Mouse (Mus musculus) layer of hippocampus, postnatal 14 days (tissue): ENCODE measurements around the gene Gm12248. TPM values are rescaled to one million over a fixed set of nuclear protein-coding genes. Genes with fewer than 3 reads are reported as not detected.
A peak's percentile ranks its signal among the peaks of the same experiment; 100 is the strongest.

Experiments
- DNase-seq, 2 experiments: peaks; one replicate each; pipeline ENCODE4 v3.0.0; 2021 to 2022; ENCODE audit warnings: low spot score in 2 of 2, mixed read lengths in 1 of 2
- total RNA-seq, 2 experiments: library from RNA; stranded (reverse); gene quantifications; 2 replicates each; pipeline ENCODE4 v1.2.3; 2021

The Gm12248 gene
- total RNA-seq, 2 experiments from 2014 or later, result not detected

DNA sequence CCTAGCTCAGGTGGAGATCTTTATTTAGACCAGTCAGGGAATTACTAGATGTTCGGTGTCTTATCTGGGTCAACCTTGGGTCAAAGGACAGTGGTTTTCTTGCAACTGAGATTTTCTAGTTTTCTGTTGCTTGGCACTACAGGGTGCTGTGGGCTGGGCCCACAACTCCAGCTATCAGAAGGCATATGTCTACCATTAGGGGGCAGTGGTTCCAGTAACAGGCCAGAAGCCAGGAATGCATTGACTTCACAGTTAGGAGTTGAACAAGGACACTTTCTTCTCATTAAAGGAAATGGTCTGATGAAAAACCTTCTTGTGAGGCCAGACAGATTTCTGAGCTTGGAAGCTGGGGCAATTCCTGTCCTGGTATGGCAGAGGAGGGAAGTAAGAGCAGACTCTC is 53.9 kb downstream of the Gm12248 start:
- peak in 1 of 2 experiments; percentile 32 for DNase-seq

DNA sequence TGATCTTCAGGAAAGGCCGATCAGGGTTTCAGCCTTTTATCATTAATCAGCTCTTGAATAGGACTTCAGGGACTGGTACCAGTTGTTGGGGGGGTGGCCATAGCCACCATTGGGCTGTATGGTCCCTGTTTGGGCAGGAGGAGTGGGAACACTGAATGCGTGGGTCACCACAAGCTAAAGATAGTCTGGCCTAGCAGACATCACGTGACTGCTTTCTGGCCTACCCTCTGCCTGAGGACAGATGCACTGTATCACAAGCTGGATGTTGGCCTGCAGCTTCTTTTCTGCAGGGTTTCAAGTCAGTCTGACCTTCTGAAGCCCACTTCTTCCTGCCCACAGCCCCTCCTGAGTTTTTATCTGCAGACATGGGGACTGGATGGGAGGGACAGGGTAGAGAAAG is 59.3 kb downstream of the Gm12248 start:
- DNase-seq, result no peak

DNA sequence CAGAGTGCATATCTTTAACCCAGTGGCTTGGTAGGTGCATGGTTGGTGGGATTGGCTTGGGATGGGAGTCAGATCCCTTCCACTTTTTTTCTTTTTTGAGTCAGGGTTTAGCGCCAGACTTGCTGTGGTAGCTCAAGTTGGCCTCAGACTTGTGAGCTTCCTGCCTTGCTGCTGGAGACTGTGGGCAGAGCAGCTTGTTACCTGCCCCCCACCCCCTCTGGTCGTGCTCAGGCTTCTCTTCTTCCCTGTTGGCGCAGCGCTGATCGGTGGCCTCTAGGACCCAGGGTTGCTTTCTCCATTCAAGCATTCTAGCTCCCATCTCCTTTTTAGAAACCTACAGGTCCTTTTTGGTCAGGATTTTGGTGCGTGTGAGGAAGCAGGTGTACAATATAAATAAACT is 61.8 kb downstream of the Gm12248 start:
- DNase-seq, result no peak

DNA sequence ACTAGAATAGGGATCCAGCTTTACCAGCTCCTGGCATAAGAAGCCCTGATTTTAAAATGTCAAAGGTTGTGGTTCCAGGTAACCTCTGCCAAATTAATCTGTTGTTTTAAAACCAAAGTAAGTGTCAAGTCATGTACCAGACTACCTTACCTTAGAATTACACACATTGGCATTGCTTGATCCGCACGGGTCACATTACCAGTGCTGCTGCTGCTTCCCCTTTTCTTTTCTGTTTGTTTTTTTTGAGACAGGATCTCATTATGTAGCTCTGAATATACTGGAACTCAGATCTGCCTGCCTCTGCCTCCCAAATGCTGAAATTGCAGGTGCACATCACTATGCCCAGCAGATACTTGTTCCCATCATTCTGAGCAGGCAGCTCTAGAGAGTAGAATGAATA is 63.1 kb downstream of the Gm12248 start:
- DNase-seq, result no peak

DNA sequence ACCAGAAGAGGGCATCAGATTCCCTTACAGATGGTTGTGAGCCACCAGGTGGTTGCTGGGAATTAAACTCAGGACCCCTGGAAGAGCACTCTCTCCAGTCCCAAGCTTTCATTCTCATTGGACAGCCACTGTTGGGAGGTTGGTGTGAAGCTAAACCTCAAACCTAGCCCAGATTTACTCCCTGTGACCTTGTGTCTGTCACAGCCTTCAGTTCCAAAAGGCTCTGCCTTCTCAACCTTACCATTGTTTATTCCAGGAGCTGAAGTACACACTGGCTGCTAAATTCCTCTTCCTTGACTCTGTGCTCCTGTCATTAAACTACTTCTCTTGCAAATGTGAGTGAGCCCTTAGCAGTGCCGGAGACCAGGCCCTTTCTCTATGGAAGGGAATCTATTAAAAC is 64.0 kb downstream of the Gm12248 start:
- no peak for DNase-seq

DNA sequence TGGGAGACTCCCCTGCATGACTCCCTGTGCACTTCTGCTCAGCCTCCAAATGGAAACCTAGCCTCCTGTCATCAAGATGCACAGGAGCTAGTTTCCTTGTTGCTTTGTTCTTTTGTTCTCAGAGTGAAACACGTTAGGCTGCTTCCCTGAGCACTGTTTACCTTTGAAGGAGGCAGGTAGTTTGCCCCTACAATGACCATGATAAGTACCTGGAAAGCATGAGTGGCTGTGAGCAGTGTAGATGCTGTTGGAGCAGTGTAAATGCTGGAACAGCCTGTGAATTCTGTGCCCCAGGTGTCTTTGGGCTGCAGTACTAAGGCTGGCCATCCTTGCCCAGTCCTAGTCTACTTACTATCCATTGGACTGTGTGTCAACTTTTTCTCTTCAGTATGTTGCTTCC is 66.1 kb downstream of the Gm12248 start:
- no peak for DNase-seq

DNA sequence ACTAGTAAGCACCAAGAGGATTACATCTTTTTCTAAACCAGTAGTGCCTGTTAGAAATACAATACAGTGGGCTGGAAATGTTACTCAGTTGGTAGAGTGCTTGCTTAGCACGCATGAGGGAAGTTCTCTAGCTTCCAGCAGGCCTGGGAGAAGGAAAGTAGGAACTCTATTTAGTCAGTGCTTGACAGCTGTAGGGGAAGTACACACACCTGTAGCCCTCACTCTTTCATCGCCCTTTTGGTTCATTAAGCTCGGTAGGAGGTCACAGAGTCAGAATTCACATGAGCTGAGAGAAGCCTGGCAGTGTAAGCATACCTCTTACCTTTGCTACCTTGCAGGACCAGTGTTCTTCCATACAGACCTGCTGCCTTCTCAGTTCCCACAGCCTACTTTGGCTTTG is 66.6 kb downstream of the Gm12248 start:
- DNase-seq, result no peak

DNA sequence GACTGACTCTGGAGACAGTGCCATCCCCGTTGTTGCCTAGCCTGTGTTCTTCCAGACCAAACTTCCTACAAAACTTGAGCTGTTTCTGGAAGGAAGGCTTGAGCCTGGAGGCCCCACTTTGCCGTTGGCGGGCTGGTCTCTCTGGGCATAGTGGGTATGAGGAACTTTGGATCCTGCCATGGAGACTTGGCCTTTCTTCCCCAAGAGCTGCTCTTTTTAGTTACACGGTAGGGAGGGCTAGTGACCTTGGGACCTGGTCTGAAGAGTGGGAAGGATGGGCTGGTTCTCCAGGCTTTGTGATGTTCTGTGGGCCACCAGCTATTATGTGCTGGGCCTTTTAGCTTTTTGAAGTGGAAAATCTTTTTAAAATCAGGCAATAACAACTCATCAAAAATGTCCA is 67.1 kb downstream of the Gm12248 start:
- no peak for DNase-seq

DNA sequence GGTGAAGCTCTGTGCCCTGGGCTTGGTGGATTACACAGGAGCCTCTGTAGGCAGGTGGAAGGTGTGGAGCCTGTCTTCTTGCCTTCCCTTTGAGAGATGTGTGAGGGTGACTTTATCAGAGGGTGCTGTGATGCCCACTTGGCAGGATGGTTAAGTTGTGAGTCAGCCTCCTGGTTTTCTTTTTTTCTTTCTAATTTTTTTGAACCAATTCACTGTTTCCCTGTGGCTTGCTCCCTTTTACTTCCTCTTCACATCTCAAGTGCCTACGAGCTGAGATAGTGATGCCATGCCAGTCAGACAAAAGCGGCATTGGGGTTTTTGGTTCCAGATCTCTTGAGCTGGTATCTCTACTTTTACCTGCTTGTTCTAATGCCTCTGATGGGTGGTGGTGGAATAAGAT is 68.3 kb downstream of the Gm12248 start:
- no peak for DNase-seq

DNA sequence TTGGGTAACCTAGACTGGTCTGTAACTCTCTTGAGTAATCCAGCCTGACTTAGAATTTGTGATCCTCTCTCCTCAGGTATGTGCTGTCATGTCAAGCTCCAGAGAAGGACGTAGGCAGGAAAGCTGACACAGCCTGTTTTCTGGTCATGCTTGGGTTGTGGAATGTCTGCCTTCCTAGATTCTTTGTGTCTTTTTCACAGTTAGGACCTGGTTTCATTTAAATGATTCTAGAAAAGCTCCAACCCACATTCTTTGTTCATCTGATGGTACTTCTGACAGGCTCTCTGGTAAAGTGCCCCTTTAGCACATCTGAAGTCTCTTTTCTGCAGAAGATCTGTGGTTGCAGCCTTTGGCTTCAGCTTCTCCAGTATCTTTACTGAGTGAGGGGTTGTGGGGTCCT is 68.7 kb downstream of the Gm12248 start:
- no peak for DNase-seq

DNA sequence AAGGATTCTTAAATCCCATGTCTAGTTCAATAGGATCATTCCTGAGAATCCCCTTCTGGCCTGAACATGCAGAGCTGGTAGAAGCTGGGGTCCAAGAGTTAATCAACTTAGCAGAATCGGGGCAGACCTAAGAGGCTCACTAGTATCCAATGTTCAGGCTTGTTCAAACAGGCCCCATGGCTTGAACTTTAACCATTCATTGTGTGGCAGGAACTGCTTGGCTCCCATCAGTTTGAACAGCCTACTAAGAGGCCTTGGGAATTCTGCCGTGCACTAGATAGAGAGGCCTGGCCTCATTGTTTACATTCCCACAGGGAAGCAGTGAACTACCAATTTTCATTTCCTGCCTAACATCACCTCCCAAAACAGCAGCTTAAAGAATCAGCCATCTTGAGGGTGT is 71.3 kb downstream of the Gm12248 start:
- DNase-seq, result no peak

DNA sequence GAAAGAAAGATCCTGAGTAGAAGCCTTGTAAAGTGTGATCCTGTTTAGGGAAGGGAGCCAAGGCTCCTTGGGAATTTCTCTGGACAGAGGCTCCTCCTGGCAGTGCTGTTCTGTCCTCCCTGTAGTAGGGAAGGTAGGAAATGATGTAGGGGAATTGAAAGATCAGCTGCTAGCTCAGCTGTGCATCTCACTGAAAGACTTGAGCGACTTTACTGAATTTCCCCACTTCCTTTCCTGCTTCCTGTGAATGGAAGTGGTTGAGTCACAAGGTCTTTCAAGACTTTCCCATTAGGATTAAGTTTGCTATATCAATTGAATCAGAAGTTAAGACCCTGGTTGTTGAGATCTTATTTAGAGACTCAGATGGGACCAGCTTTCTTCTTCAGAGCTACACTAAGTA is 71.8 kb downstream of the Gm12248 start:
- DNase-seq, result no peak

DNA sequence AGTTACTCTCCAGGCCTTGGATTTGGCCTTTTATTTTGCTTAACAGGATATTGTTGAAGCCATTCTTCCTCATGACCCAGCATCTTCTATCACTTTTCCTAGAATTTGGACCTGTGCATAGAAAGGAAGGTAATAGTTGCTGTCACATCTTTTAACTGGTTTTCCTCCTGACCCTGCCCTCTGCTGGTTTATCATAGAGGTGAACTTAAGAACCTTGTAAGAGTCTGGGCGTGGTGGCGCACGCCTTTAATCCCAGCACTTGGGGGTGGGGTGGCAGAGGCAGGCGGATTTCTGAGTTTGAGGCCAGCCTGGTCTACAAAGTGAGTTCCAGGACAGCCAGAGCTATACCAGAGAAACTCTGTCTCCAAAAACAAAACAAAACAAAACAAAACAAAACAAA is 74.2 kb downstream of the Gm12248 start:
- no peak for DNase-seq

DNA sequence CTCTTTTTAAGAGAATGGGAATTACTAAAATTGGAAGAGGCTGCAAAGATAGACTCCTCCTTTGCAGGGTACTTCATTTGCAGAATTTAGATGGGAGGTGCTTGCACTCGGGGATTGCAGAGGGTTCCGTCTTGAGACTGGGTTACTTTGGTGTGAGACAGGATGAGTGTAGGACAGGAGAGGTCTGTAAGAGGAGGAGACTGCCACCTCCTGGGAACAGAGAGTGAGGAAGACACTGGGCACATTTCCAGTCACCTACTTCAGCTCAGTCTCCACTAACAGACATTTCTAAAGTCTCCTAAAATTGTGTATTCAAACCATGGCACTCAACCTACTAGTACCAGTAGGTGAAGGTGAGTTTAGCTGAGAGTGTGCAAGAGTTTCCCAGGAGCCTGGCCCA is 74.6 kb downstream of the Gm12248 start:
- no peak for DNase-seq

DNA sequence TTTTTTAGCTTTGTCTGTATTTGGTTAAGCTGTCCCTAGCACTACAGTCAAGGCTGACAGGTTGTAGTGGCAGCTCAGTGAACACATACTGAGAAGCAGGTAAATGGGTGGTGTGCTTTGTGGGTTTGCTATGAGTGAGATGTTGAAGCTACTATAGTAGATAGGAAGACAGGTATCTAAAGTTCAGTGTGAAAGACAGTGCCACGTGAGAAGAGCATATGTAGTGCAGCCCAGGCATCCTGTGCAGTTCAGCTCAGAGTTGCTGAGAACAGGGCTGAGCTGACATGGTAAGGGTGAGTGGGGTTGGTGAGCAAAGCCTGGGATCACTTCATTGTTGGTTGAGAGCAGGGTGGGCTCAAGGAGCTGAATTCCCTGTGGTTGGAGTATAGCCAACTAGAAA is 75.5 kb downstream of the Gm12248 start:
- no peak for DNase-seq

DNA sequence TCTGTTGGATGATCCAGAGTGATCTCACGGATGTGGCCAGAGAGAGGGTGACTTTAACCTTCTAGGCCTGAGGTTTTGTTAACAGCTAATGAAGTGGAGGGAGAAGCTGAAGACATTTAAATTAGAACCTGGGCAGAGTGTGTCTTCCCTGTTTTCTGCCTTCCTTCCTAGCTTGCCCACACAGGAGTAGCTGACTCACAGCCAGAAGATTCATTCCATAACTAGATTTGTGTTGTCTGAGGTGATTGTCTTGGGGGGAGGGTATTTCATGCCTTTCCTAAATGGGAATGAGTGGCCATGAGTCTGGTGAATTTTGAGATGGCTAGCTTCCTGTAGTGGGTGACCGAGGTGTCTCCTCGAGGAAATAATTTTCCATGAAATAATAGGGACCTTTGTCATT is 76.6 kb downstream of the Gm12248 start:
- DNase-seq, result no peak

DNA sequence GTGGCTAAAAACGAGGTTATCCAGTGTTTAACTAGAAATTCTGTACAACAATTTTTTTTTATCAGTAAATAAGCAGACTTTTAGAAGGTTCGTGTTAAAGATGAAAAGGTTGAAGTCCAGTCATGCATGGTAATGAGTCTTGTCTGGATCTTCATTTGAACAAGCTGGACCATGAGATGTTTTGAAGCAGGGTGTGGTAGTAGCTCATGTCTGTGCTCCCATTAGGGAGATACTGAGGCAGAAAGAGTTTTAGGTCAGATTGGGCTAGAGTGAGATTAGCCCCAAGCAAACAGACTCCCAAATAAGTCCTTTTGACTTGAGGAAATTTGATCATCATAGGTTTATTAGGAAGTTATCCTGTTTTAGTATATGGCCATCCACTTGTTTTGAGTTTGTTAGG is 77.6 kb downstream of the Gm12248 start:
- DNase-seq, result no peak

DNA sequence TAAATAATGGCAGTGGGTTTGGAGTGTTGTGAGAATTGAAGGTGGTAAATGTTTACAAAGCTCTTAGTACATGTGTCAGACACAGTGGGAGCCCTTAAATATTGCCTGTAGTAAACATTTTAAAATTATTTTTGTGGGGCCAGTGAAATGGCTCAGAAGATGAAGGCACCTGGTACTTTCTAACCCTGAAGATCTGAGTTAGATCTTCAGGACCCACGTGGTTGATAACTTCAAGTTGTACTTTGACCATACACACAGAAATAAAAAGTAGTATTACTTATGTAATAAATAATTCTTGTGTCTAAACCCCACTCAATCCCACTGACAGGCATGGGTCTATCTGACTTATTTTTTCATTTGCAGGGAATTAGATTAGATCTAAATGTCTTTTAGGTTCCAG is 78.3 kb downstream of the Gm12248 start:
- no peak for DNase-seq

Other genes with a start within 250 kb of the Gm12248 start
- 10 to 100 TPM; 86.6 to 93.6 TPM for gene Larp1, start 84.1 kb downstream of the Gm12248 start, total RNA-seq
- 10 to 100 TPM; 48.2 to 50.3 TPM for gene Cnot8, start 11.0 kb upstream of the Gm12248 start, total RNA-seq
- 10 to 100 TPM; 17.7 to 20.3 TPM for gene Gemin5, start 75.4 kb upstream of the Gm12248 start, total RNA-seq
- 10 to 100 TPM; 30.7 to 34.4 TPM for gene Mrpl22, start 78.5 kb upstream of the Gm12248 start, total RNA-seq
- gene Igtp, start 106.4 kb upstream of the Gm12248 start, total RNA-seq, result 1 to 10 TPM in 1 of 2 experiments, under 1 TPM in 1; 0.97 to 1.3 TPM
- gene Irgm2, start 106.5 kb upstream of the Gm12248 start, total RNA-seq, result 1 to 10 TPM; 1.7 to 1.9 TPM
- not detected for gene 4930438A08Rik, start 181.7 kb upstream of the Gm12248 start, total RNA-seq
- gene Zfp692, start 213.9 kb upstream of the Gm12248 start, total RNA-seq, result 10 to 100 TPM; 20.1 to 20.2 TPM
- gene Zfp672, start 237.2 kb upstream of the Gm12248 start, total RNA-seq, result 10 to 100 TPM; 47.7 to 52.0 TPM
- gene Sh3bp5l, start 237.6 kb upstream of the Gm12248 start, total RNA-seq, result 10 to 100 TPM; 67.1 to 69.3 TPM